Mouse (Mus musculus): ENCODE measurements around the gene Ccl4. TPM values are rescaled to one million over a fixed set of nuclear protein-coding genes. Genes with fewer than 3 reads are reported as not detected.

Gene Ccl4
- 1.8 TPM in 1 of 2 replicates, not detected in the other for polyA plus RNA-seq (2014; fragmentation: Nextera tagmentation; extraction: Ambion mirVana)

DNA sequence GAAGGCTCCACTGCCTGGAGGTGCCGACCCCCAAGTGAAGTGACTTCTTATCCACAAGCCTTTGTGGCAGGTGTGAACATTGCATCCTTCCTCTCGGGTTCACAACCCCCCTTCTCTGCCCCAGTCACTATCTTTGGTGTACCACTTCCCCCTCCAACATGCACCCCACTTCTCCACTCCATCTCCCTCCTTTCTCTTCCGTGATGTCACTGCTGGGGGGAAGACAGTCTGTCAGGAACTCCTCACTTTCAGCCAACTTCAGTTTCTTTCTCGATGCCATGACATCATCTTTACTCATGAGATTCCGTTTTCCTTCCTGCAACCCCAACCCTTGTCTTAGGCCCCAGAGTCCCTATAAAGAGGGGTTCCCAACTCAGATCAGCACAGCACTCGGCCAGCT is at the start of gene Ccl4:
TSS of gene Ccl4 (plus strand) at position 381 of the 400 bp plus-strand sequence.
- H3K9me3 ChIP-seq (ENCODE audit: control insufficient read depth, low read length), result no peaks in the 10 kb centered on the region
- no peak for ATAC-seq (ENCODE audit: low FRiP score, low TSS enrichment)
- no peaks in the 10 kb centered on the region for H3K36me3 ChIP-seq (ENCODE audit: control insufficient read depth, insufficient read depth, low read length)
- H3K9ac ChIP-seq (ENCODE audit: low read depth, low read length), result no peak within 1 kb of the TSS
- no peak within 1 kb of the TSS for H3K4me2 ChIP-seq (replicated peaks; ENCODE audit: low read depth, low read length)
- 82% methylated on average over 6 of the region's 6 CpGs for WGBS
- H3K27ac ChIP-seq (ENCODE audit: low read depth, low read length), result no peak within 1 kb of the TSS
- H3K4me1 ChIP-seq (ENCODE audit: control insufficient read depth, insufficient read depth, low read length), result no peaks in the 10 kb centered on the region
- H3K4me3 ChIP-seq (ENCODE audit: low read length), result no peak within 1 kb of the TSS
- no peaks in the 10 kb centered on the region for H3K27me3 ChIP-seq (ENCODE audit: control insufficient read depth, insufficient read depth, low read length)

- H3K27me3 ChIP-seq (ENCODE audit: control insufficient read depth, insufficient read depth, low read length), result no peaks in the 10 kb centered on the region
- 92% methylated on average over 1 of the region's 1 CpGs for WGBS
- no peak for ATAC-seq (ENCODE audit: low FRiP score, low TSS enrichment)
- no peak overlapping the region for H3K9ac ChIP-seq (ENCODE audit: low read depth, low read length)
- no peaks in the 10 kb centered on the region for H3K36me3 ChIP-seq (ENCODE audit: control insufficient read depth, insufficient read depth, low read length)
- H3K27ac ChIP-seq (ENCODE audit: low read depth, low read length), result no peak overlapping the region
- no peaks in the 10 kb centered on the region for H3K9me3 ChIP-seq (ENCODE audit: control insufficient read depth, low read length)
- H3K4me3 ChIP-seq (ENCODE audit: low read length), result no peak overlapping the region
- H3K4me2 ChIP-seq (replicated peaks; ENCODE audit: low read depth, low read length), result no peak overlapping the region
- H3K4me1 ChIP-seq (ENCODE audit: control insufficient read depth, insufficient read depth, low read length), result no peaks in the 10 kb centered on the region
Observed at GRCm38 (mm10) chr11:83616586-83616985, 45.8 kb upstream of the Ccl4 start.

DNA sequence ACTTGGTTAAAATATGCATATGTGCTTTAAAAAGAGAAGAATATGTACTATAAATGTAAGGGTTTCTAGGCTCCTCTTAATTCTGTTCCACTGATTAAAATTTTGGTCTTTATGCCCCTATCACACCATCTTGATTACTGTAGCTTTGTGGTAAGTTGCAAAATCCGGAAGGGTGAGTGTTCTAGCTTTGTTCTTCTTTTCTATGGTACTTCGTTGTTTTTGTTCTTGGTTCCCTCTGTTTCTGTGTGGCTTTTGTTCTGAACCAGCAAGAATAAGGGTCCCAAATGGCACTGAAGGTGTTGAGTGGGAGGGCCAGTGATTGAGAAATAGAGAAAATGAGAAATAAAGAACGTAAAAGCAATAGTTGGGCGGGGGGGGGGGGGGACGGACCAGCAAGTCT is 44.1 kb upstream of the Ccl4 start:
- Histone ChIP-seq H3K9me3 (ENCODE audit: control insufficient read depth, low read length) (no peaks in the 10 kb centered on the region), H3K9ac (ENCODE audit: low read depth, low read length) (no peak overlapping the region), H3K27ac (ENCODE audit: low read depth, low read length) (no peak overlapping the region), H3K27me3 (ENCODE audit: control insufficient read depth, insufficient read depth, low read length) (no peaks in the 10 kb centered on the region), H3K4me2 (replicated peaks; ENCODE audit: low read depth, low read length) (no peak overlapping the region), H3K36me3 (ENCODE audit: control insufficient read depth, insufficient read depth, low read length) (no peaks in the 10 kb centered on the region), H3K4me3 (ENCODE audit: low read length) (no peak overlapping the region), H3K4me1 (ENCODE audit: control insufficient read depth, insufficient read depth, low read length) (no peaks in the 10 kb centered on the region)
- 76% methylated on average over 5 of the region's 5 CpGs for WGBS
- ATAC-seq (ENCODE audit: low FRiP score, low TSS enrichment), result no peak

GRCm38 (mm10) chr11:83619037-83619436 is 43.3 kb upstream of the Ccl4 start:
- Histone ChIP-seq H3K9ac (ENCODE audit: low read depth, low read length) (no peak overlapping the region), H3K27me3 (ENCODE audit: control insufficient read depth, insufficient read depth, low read length) (no peaks in the 10 kb centered on the region), H3K9me3 (ENCODE audit: control insufficient read depth, low read length) (no peaks in the 10 kb centered on the region), H3K4me3 (ENCODE audit: low read length) (no peak overlapping the region), H3K4me1 (ENCODE audit: control insufficient read depth, insufficient read depth, low read length) (no peaks in the 10 kb centered on the region), H3K4me2 (replicated peaks; ENCODE audit: low read depth, low read length) (no peak overlapping the region), H3K36me3 (ENCODE audit: control insufficient read depth, insufficient read depth, low read length) (no peaks in the 10 kb centered on the region), H3K27ac (ENCODE audit: low read depth, low read length) (no peak overlapping the region)
- 87% methylated on average over 1 of the region's 1 CpGs for WGBS
- ATAC-seq (ENCODE audit: low FRiP score, low TSS enrichment), result no peak

GRCm38 (mm10) chr11:83623586-83623985 is 38.8 kb upstream of the Ccl4 start:
- no peak for ATAC-seq (ENCODE audit: low FRiP score, low TSS enrichment)
- H3K9me3 ChIP-seq (ENCODE audit: control insufficient read depth, low read length), result no peaks in the 10 kb centered on the region
- no peaks in the 10 kb centered on the region for H3K27me3 ChIP-seq (ENCODE audit: control insufficient read depth, insufficient read depth, low read length)
- H3K9ac ChIP-seq (ENCODE audit: low read depth, low read length), result no peak overlapping the region
- no peaks in the 10 kb centered on the region for H3K36me3 ChIP-seq (ENCODE audit: control insufficient read depth, insufficient read depth, low read length)
- 89% methylated on average over 3 of the region's 3 CpGs for WGBS
- H3K4me1 ChIP-seq (ENCODE audit: control insufficient read depth, insufficient read depth, low read length), result no peaks in the 10 kb centered on the region
- no peak overlapping the region for H3K4me3 ChIP-seq (ENCODE audit: low read length)
- no peak overlapping the region for H3K27ac ChIP-seq (ENCODE audit: low read depth, low read length)
- H3K4me2 ChIP-seq (replicated peaks; ENCODE audit: low read depth, low read length), result no peak overlapping the region

DNA sequence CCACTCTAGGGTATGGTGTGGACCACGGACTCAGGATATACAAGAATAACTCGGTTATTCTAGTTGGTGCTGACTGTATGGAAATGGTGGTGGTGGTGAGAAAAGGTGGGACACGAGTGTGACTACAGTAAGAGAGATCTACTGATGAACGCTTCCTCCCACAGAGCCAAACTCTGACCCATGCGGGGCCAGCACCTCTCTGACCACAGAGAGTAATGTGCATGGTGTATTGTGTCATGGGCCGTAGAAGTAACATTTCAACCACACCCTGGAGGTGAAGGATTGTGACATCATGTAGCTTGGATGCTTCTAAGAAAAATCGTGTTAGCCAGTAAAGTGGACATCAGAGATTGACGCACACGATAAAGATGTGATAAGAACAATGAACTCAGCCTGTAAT is 33.6 kb upstream of the Ccl4 start:
- Histone ChIP-seq H3K4me1 (ENCODE audit: control insufficient read depth, insufficient read depth, low read length) (no peaks in the 10 kb centered on the region), H3K9me3 (ENCODE audit: control insufficient read depth, low read length) (no peaks in the 10 kb centered on the region), H3K27ac (ENCODE audit: low read depth, low read length) (no peak overlapping the region), H3K36me3 (ENCODE audit: control insufficient read depth, insufficient read depth, low read length) (no peaks in the 10 kb centered on the region), H3K4me3 (ENCODE audit: low read length) (no peak overlapping the region), H3K4me2 (replicated peaks; ENCODE audit: low read depth, low read length) (no peak overlapping the region), H3K9ac (ENCODE audit: low read depth, low read length) (no peak overlapping the region), H3K27me3 (ENCODE audit: control insufficient read depth, insufficient read depth, low read length) (no peaks in the 10 kb centered on the region)
- WGBS, result 87% methylated on average over 9 of the region's 9 CpGs
- no peak for ATAC-seq (ENCODE audit: low FRiP score, low TSS enrichment)

DNA sequence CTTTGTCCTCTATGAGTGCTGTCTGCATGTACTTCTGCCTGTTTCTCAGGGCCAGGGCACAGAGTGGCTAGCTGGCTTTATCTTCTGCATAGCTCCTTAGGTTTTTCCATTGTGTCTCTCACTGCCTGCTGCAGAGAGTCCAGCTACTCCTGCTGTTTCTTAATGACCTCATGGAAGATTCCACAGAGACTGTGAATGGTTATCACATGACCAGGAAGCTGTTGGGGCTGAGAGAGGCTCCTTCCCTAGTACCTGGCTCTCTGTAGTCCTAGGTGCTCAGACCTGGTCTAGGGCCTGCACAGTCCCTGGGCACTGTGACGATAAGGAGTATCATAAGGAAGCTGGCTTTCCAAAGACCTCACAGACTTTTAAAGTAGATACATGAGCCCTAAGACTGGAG is 31.8 kb upstream of the Ccl4 start:
- Histone ChIP-seq H3K27me3 (ENCODE audit: control insufficient read depth, insufficient read depth, low read length) (no peaks in the 10 kb centered on the region), H3K27ac (ENCODE audit: low read depth, low read length) (no peak overlapping the region), H3K9me3 (ENCODE audit: control insufficient read depth, low read length) (no peaks in the 10 kb centered on the region), H3K4me1 (ENCODE audit: control insufficient read depth, insufficient read depth, low read length) (no peaks in the 10 kb centered on the region), H3K36me3 (ENCODE audit: control insufficient read depth, insufficient read depth, low read length) (no peaks in the 10 kb centered on the region), H3K4me3 (ENCODE audit: low read length) (no peak overlapping the region), H3K4me2 (replicated peaks; ENCODE audit: low read depth, low read length) (no peak overlapping the region), H3K9ac (ENCODE audit: low read depth, low read length) (no peak overlapping the region)
- no peak for ATAC-seq (ENCODE audit: low FRiP score, low TSS enrichment)
- 92% methylated on average over 1 of the region's 1 CpGs for WGBS

GRCm38 (mm10) chr11:83631065-83631464 is 31.3 kb upstream of the Ccl4 start:
- ATAC-seq (ENCODE audit: low FRiP score, low TSS enrichment), result no peak
- no peak overlapping the region for H3K4me2 ChIP-seq (replicated peaks; ENCODE audit: low read depth, low read length)
- no peaks in the 10 kb centered on the region for H3K36me3 ChIP-seq (ENCODE audit: control insufficient read depth, insufficient read depth, low read length)
- no peak overlapping the region for H3K9ac ChIP-seq (ENCODE audit: low read depth, low read length)
- H3K4me3 ChIP-seq (ENCODE audit: low read length), result no peak overlapping the region
- H3K27me3 ChIP-seq (ENCODE audit: control insufficient read depth, insufficient read depth, low read length), result no peaks in the 10 kb centered on the region
- H3K27ac ChIP-seq (ENCODE audit: low read depth, low read length), result no peak overlapping the region
- H3K4me1 ChIP-seq (ENCODE audit: control insufficient read depth, insufficient read depth, low read length), result no peaks in the 10 kb centered on the region
- no peaks in the 10 kb centered on the region for H3K9me3 ChIP-seq (ENCODE audit: control insufficient read depth, low read length)
- 76% methylated on average over 2 of the region's 2 CpGs for WGBS

DNA sequence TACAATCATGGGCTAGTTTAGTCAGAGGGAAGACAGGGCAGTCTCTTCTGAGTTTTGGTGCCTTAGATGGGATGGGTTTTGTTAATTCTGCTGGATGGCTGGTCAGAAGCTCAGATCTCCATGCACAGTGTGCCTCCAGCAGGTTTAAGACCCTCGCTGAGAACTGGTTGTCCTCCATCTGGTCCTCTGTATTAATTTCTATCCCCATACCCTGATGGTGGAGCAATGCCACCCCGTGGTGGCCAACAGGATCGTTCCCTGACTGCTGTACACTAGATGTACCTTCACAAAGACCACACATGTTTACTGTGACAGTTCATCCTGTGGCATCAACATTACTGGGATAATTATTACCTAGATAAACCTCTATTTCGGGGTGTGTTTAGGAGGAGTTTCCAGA is 29.6 kb upstream of the Ccl4 start:
- H3K36me3 ChIP-seq (ENCODE audit: control insufficient read depth, insufficient read depth, low read length), result no peaks in the 10 kb centered on the region
- no peak overlapping the region for H3K9ac ChIP-seq (ENCODE audit: low read depth, low read length)
- H3K9me3 ChIP-seq (ENCODE audit: control insufficient read depth, low read length), result no peaks in the 10 kb centered on the region
- no peak overlapping the region for H3K4me2 ChIP-seq (replicated peaks; ENCODE audit: low read depth, low read length)
- no peak overlapping the region for H3K27ac ChIP-seq (ENCODE audit: low read depth, low read length)
- WGBS, result 74% methylated on average over 4 of the region's 4 CpGs
- no peaks in the 10 kb centered on the region for H3K4me1 ChIP-seq (ENCODE audit: control insufficient read depth, insufficient read depth, low read length)
- no peaks in the 10 kb centered on the region for H3K27me3 ChIP-seq (ENCODE audit: control insufficient read depth, insufficient read depth, low read length)
- no peak overlapping the region for H3K4me3 ChIP-seq (ENCODE audit: low read length)
- ATAC-seq (ENCODE audit: low FRiP score, low TSS enrichment), result no peak

DNA sequence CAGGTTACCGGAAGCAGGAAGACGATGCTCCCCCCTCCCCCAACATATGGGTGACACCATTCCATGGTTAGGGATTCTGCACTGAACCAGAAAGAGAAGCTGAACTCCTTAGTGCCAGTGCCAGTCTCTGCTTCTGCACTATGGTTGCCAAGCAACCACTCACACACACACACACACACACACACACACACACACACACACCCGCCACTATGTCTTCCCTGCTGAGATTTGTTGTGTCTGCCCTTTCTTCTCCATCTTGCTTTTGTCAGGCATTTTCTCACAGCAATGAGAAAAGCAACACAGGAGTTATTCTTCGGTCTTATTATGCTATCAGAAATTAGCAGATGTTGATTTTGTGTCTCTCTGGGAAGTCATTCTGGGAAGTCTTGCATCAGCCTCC is 28.0 kb upstream of the Ccl4 start:
- H3K36me3 ChIP-seq (ENCODE audit: control insufficient read depth, insufficient read depth, low read length), result no peaks in the 10 kb centered on the region
- ATAC-seq (ENCODE audit: low FRiP score, low TSS enrichment), result no peak
- H3K27me3 ChIP-seq (ENCODE audit: control insufficient read depth, insufficient read depth, low read length), result no peaks in the 10 kb centered on the region
- WGBS, result 65% methylated on average over 4 of the region's 4 CpGs
- no peaks in the 10 kb centered on the region for H3K9me3 ChIP-seq (ENCODE audit: control insufficient read depth, low read length)
- H3K4me2 ChIP-seq (replicated peaks; ENCODE audit: low read depth, low read length), result no peak overlapping the region
- no peak overlapping the region for H3K4me3 ChIP-seq (ENCODE audit: low read length)
- no peak overlapping the region for H3K9ac ChIP-seq (ENCODE audit: low read depth, low read length)
- H3K4me1 ChIP-seq (ENCODE audit: control insufficient read depth, insufficient read depth, low read length), result no peaks in the 10 kb centered on the region
- H3K27ac ChIP-seq (ENCODE audit: low read depth, low read length), result no peak overlapping the region

Measured in kidney, embryonic 14.5 days (tissue).